Mouse (Mus musculus) kidney, postnatal 0 days (tissue): ENCODE data around the gene Trim21. TPM values are rescaled to one million over a fixed set of nuclear protein-coding genes. Genes with fewer than 3 reads are reported as not detected.

Experiments
- ATAC-seq: fragments of 200-750 bp; cut with Nextera tagmentation; replicated peaks from 2 replicates; pipeline ENCODE4 v1.8.0; 2017; ENCODE audit warnings: low read depth, moderate number of reproducible peaks, moderate TSS enrichment, moderate library complexity; ENCODE audit not compliant: low FRiP score
- DNase-seq: peaks from one replicate; pipeline ENCODE4 v3.0.0-alpha.2; 2016; ENCODE audit warnings: low spot score
- H3K27ac ChIP-seq: fragments of 300-500 bp; sonication (generic); 2 replicates; pipeline ENCODE4 v1.5.1; 2014; ENCODE audit warnings: mild to moderate bottlenecking
- H3K27me3 ChIP-seq: fragments of 300-500 bp; sonication (generic); 2 replicates; pipeline ENCODE4 v1.6.1; 2014; ENCODE audit warnings: low read length, mixed read lengths; ENCODE audit not compliant: insufficient read depth
- H3K36me3 ChIP-seq: fragments of 300-500 bp; sonication (generic); 2 replicates; pipeline ENCODE4 v1.6.1; 2014; ENCODE audit warnings: low read length, mixed read lengths; ENCODE audit not compliant: insufficient read depth
- H3K4me1 ChIP-seq: fragments of 300-500 bp; sonication (generic); replicated peaks from 2 replicates; pipeline ENCODE4 v1.6.1; 2014; ENCODE audit warnings: antibody characterized with exemption, low read length, mixed read lengths; ENCODE audit not compliant: insufficient read depth
- H3K4me2 ChIP-seq: fragments of 300-500 bp; sonication (generic); 2 replicates; pipeline ENCODE4 v1.6.1; 2014; ENCODE audit warnings: mild to moderate bottlenecking, low read length, moderate library complexity, mixed read lengths
- H3K4me3 ChIP-seq: fragments of 300-500 bp; sonication (generic); replicated peaks from 2 replicates; pipeline ENCODE4 v1.5.1; 2014; ENCODE audit warnings: low read depth, low read length
- H3K9ac ChIP-seq: fragments of 300-500 bp; sonication (generic); 2 replicates; pipeline ENCODE4 v1.6.1; 2014; ENCODE audit warnings: low read depth, low read length
- H3K9me3 ChIP-seq: fragments of 300-500 bp; sonication (generic); replicated peaks from 2 replicates; pipeline ENCODE4 v1.6.1; 2016; ENCODE audit warnings: low read length, inconsistent platforms, mixed read lengths
- CTCF ChIP-seq: IDR thresholded peaks from 2 replicates; pipeline ENCODE4 v1.5.1; 2016; ENCODE audit warnings: antibody characterized with exemption, low read depth, mild to moderate bottlenecking, moderate library complexity
- WGBS: fragments of 180-500 bp; shearing (Covaris S2); extraction: QIAGEN DNeasy Blood & Tissue Kit; methylation state at CpG from one replicate; pipeline ENCODE4 v1.1.7; 2014; 5-methylcytosine and 5-hydroxymethylcytosine counted together
- polyA plus RNA-seq: library from polyadenylated mRNA; unstranded; fragments of >200 nt; fragmentation: Nextera tagmentation; extraction: Ambion mirVana; gene quantifications from 2 replicates; pipeline ENCODE4 v1.2.1, GENCODE M21; 2015

Trim21 gene
- polyA plus RNA-seq, 1 experiment from 2014 or later = 1.1 TPM

GRCm38 (mm10) chr7:102508666-102509065 is 56.6 kb downstream of the Trim21 start:
- no peaks in the 10 kb centered on the region for H3K36me3 ChIP-seq
- H3K9ac ChIP-seq = no peak overlapping the region
- no peaks in the 10 kb centered on the region; the same call in 1 of the 2 replicates for H3K4me1 ChIP-seq
- DNase-seq = no peak
- H3K27ac ChIP-seq = no peak overlapping the region
- no peaks in the 10 kb centered on the region for H3K9me3 ChIP-seq
- H3K4me3 ChIP-seq = no peak overlapping the region
- no peak for TF ChIP-seq CTCF
- H3K4me2 ChIP-seq = no peak overlapping the region
- no peak for ATAC-seq
- WGBS = 90% methylated on average over 6 of the region's 6 CpGs
- no peaks in the 10 kb centered on the region for H3K27me3 ChIP-seq

GRCm38 (mm10) chr7:102508066-102508465 is 57.2 kb downstream of the Trim21 start:
- H3K4me2 ChIP-seq = no peak overlapping the region
- ATAC-seq = no peak
- H3K9ac ChIP-seq = no peak overlapping the region
- no peaks in the 10 kb centered on the region for H3K9me3 ChIP-seq
- no peak overlapping the region for H3K27ac ChIP-seq
- H3K27me3 ChIP-seq = no peaks in the 10 kb centered on the region
- 84% methylated on average over 9 of the region's 9 CpGs for WGBS
- no peak for TF ChIP-seq CTCF
- H3K36me3 ChIP-seq = no peaks in the 10 kb centered on the region
- no peaks in the 10 kb centered on the region for H3K4me1 ChIP-seq
- H3K4me3 ChIP-seq = no peak overlapping the region
- no peak for DNase-seq

Other genes starting within 250 kb of the Trim21 start
- gene Rrm1, start 123.8 kb downstream of the Trim21 start, polyA plus RNA-seq = 52.0 and 70.6 TPM in 2 replicates
- gene Olfr543, start 83.8 kb downstream of the Trim21 start, polyA plus RNA-seq = not detected in 2 replicates
- gene Olfr544, start 77.2 kb downstream of the Trim21 start, polyA plus RNA-seq = 0.05 and 0.06 TPM in 2 replicates
- not detected in 2 replicates for gene Olfr545, start 65.9 kb downstream of the Trim21 start, polyA plus RNA-seq
- not detected in 2 replicates for gene Olfr547, start 30.7 kb downstream of the Trim21 start, polyA plus RNA-seq
- not detected in 2 replicates for gene Olfr548-ps1, start 24.6 kb downstream of the Trim21 start, polyA plus RNA-seq
- not detected in 2 replicates for gene Olfr549, start 15.6 kb downstream of the Trim21 start, polyA plus RNA-seq
- not detected in 2 replicates for gene Olfr550, start 6.0 kb upstream of the Trim21 start, polyA plus RNA-seq
- not detected in 2 replicates for gene Olfr551, start 26.4 kb upstream of the Trim21 start, polyA plus RNA-seq
- not detected in 2 replicates for gene Olfr552, start 32.3 kb upstream of the Trim21 start, polyA plus RNA-seq
- gene Olfr553, start 52.7 kb upstream of the Trim21 start, polyA plus RNA-seq = not detected in 2 replicates
- not detected in 2 replicates for gene Olfr554, start 72.9 kb upstream of the Trim21 start, polyA plus RNA-seq
- gene Olfr555, start 93.3 kb upstream of the Trim21 start, polyA plus RNA-seq = not detected in 2 replicates
- gene Olfr556, start 99.4 kb upstream of the Trim21 start, polyA plus RNA-seq = not detected in 2 replicates
- 10.6 and 11.3 TPM in 2 replicates for gene Trim68, start 121.8 kb upstream of the Trim21 start, polyA plus RNA-seq
- gene Olfr557, start 130.4 kb upstream of the Trim21 start, polyA plus RNA-seq = not detected in 2 replicates
- gene Olfr558, start 136.7 kb upstream of the Trim21 start, polyA plus RNA-seq = 1.3 and 1.4 TPM in 2 replicates
- gene Olfr33, start 153.6 kb upstream of the Trim21 start, polyA plus RNA-seq = not detected in 2 replicates
- gene Olfr559, start 162.0 kb upstream of the Trim21 start, polyA plus RNA-seq = not detected in 2 replicates
- gene Olfr560, start 193.9 kb upstream of the Trim21 start, polyA plus RNA-seq = not detected in 2 replicates
- gene Olfr78, start 194.0 kb upstream of the Trim21 start, polyA plus RNA-seq = 0.50 and 0.63 TPM in 2 replicates
- 0.09 TPM in 1 of 2 replicates, not detected in the other for gene Olfr561, start 205.7 kb upstream of the Trim21 start, polyA plus RNA-seq
- gene Olfr564, start 238.0 kb upstream of the Trim21 start, polyA plus RNA-seq = not detected in 2 replicates